Mouse (Mus musculus) liver, postnatal 0 days (tissue): ENCODE data around the gene Cd300lb. TPM values are rescaled to one million over a fixed set of nuclear protein-coding genes. Genes with fewer than 3 reads are reported as not detected.

Experiments
- ATAC-seq: fragments of 200-750 bp; cut with Nextera tagmentation; 2 replicates; pipeline ENCODE4 v1.8.0; 2017; ENCODE audit warnings: mild to moderate bottlenecking, moderate library complexity
- DNase-seq: peaks from one replicate; pipeline ENCODE4 v3.0.0-alpha.2; 2016
- H3K27ac ChIP-seq: fragments of 300-500 bp; sonication (generic); 2 replicates; pipeline ENCODE4 v1.5.1; 2014; ENCODE audit warnings: antibody characterized with exemption, moderate library complexity, mild to moderate bottlenecking, low read depth
- H3K27me3 ChIP-seq: fragments of 300-500 bp; sonication (generic); 2 replicates; pipeline ENCODE4 v1.6.1; 2014; ENCODE audit warnings: low read length, control low read depth, mixed read lengths; ENCODE audit not compliant: insufficient read depth
- H3K36me3 ChIP-seq: fragments of 300-500 bp; sonication (generic); replicated peaks from 2 replicates; pipeline ENCODE4 v1.6.1; 2014; ENCODE audit warnings: mild to moderate bottlenecking, control low read depth, low read length, moderate library complexity, mixed read lengths; ENCODE audit not compliant: insufficient read depth
- H3K4me1 ChIP-seq: fragments of 300-500 bp; sonication (generic); 2 replicates; pipeline ENCODE4 v1.6.1; 2014; ENCODE audit warnings: antibody characterized with exemption, mild to moderate bottlenecking, control low read depth; ENCODE audit not compliant: insufficient read depth
- H3K4me2 ChIP-seq: fragments of 300-500 bp; sonication (generic); 2 replicates; pipeline ENCODE4 v1.6.1; 2014; ENCODE audit warnings: low read depth, mild to moderate bottlenecking, low read length, moderate library complexity, mixed read lengths
- H3K4me3 ChIP-seq: fragments of 300-500 bp; sonication (generic); 2 replicates; pipeline ENCODE4 v1.5.1; 2014; ENCODE audit warnings: low read depth, low read length
- H3K9ac ChIP-seq: fragments of 300-500 bp; sonication (generic); replicated peaks from 2 replicates; pipeline ENCODE4 v1.6.1; 2014; ENCODE audit warnings: mild to moderate bottlenecking, moderate library complexity
- H3K9me3 ChIP-seq: fragments of 300-500 bp; sonication (generic); 2 replicates; pipeline ENCODE4 v1.6.1; 2016; ENCODE audit warnings: mild to moderate bottlenecking, control low read depth, low read length, mixed read lengths
- CTCF ChIP-seq: sonication (generic); IDR thresholded peaks from 2 replicates; pipeline ENCODE4 v1.5.1; 2016; ENCODE audit warnings: antibody characterized with exemption, low read depth
- EP300 ChIP-seq: IDR thresholded peaks from 2 replicates; pipeline ENCODE4 v1.6.1; 2016; ENCODE audit warnings: antibody characterized with exemption, low read depth, mild to moderate bottlenecking
- WGBS: fragments of 180-500 bp; shearing (Covaris S2); extraction: QIAGEN DNeasy Blood & Tissue Kit; methylation state at CpG from one replicate; pipeline ENCODE4 v1.1.7; 2014; ENCODE audit not compliant: insufficient replicate concordance; 5-methylcytosine and 5-hydroxymethylcytosine counted together
- polyA plus RNA-seq: library from polyadenylated mRNA; unstranded; fragments of >200 nt; fragmentation: Nextera tagmentation; extraction: Ambion mirVana; gene quantifications from 2 replicates; pipeline ENCODE4 v1.2.1, GENCODE M21; 2015

Cd300lb gene
- polyA plus RNA-seq, 1 experiment from 2014 or later: 2.5 TPM

GRCm38 (mm10) chr11:114933591-114933990, 595 bp downstream of the Cd300lb start:
- ATAC-seq (no peak), DNase-seq (no peak)
- no peaks in the 10 kb centered on the region for H3K27me3 ChIP-seq
- no peak overlapping the region; the same call in 1 of the 2 replicates for H3K27ac ChIP-seq
- H3K4me3 ChIP-seq: peak overlapping the region; percentile 24
- no peaks in the 10 kb centered on the region for H3K4me1 ChIP-seq
- TF ChIP-seq CTCF (no peak), EP300 (no peak)
- no peaks in the 10 kb centered on the region for H3K9me3 ChIP-seq
- peak overlapping the region; percentile 27 for H3K4me2 ChIP-seq
- WGBS: 61% methylated on average over 4 of the region's 4 CpGs
- H3K36me3 ChIP-seq: no peaks in the 10 kb centered on the region
- H3K9ac ChIP-seq: no peak overlapping the region

- WGBS: 58% methylated on average over 5 of the region's 5 CpGs
- TF ChIP-seq CTCF (no peak), EP300 (no peak)
Observed at GRCm38 (mm10) chr11:114931041-114931440, 3.1 kb downstream of the Cd300lb start.

GRCm38 (mm10) chr11:114929581-114929980, 4.6 kb downstream of the Cd300lb start:
- no peak for DNase-seq
- no peak for TF ChIP-seq EP300
- no peak for TF ChIP-seq CTCF
- H3K27me3 ChIP-seq: no peaks in the 10 kb centered on the region; the same call in 1 of the 2 replicates
- no peaks in the 10 kb centered on the region for H3K36me3 ChIP-seq
- H3K4me3 ChIP-seq: no peak overlapping the region
- H3K4me2 ChIP-seq: no peak overlapping the region
- no peaks in the 10 kb centered on the region for H3K4me1 ChIP-seq
- no peak overlapping the region for H3K9ac ChIP-seq
- no peak for ATAC-seq
- WGBS: 57% methylated on average over 2 of the region's 2 CpGs
- H3K9me3 ChIP-seq: no peaks in the 10 kb centered on the region
- H3K27ac ChIP-seq: no peak overlapping the region

More at GRCm38 (mm10) chr11:114931041-114931440, 3.1 kb downstream of the Cd300lb start:
- H3K4me1 ChIP-seq: no peaks in the 10 kb centered on the region
- peak; percentile 25; the same call in 1 of the 2 replicates for ATAC-seq
- no peaks in the 10 kb centered on the region; the same call in 1 of the 2 replicates for H3K27me3 ChIP-seq
- no peak overlapping the region for H3K4me3 ChIP-seq
- no peaks in the 10 kb centered on the region for H3K9me3 ChIP-seq
- peak overlapping the region; percentile 78 for H3K27ac ChIP-seq
- H3K9ac ChIP-seq: no peak overlapping the region
- H3K4me2 ChIP-seq: peak overlapping the region; percentile 38; the same call in 1 of the 2 replicates
- no peak for DNase-seq
- H3K36me3 ChIP-seq: no peaks in the 10 kb centered on the region

GRCm38 (mm10) chr11:114923961-114924360, 10.2 kb downstream of the Cd300lb start:
- Histone ChIP-seq H3K4me2 (no peak overlapping the region), H3K9me3 (no peaks in the 10 kb centered on the region; the same call in 1 of the 2 replicates), H3K27me3 (no peaks in the 10 kb centered on the region; the same call in 1 of the 2 replicates), H3K4me3 (no peak overlapping the region), H3K4me1 (no peaks in the 10 kb centered on the region), H3K27ac (no peak overlapping the region), H3K9ac (no peak overlapping the region), H3K36me3 (no peaks in the 10 kb centered on the region)
- ATAC-seq: no peak
- TF ChIP-seq EP300: no peak
- peak; percentile 74 for TF ChIP-seq CTCF
- peak; percentile 63 for DNase-seq
- 60% methylated on average over 4 of the region's 4 CpGs for WGBS

GRCm38 (mm10) chr11:114922439-114922838, 11.7 kb downstream of the Cd300lb start:
- ATAC-seq (no peak), DNase-seq (no peak)
- 77% methylated on average over 4 of the region's 4 CpGs for WGBS
- Histone ChIP-seq H3K4me3 (no peak overlapping the region), H3K36me3 (no peaks in the 10 kb centered on the region), H3K4me2 (no peak overlapping the region), H3K9ac (no peak overlapping the region), H3K27me3 (no peaks in the 10 kb centered on the region), H3K4me1 (no peaks in the 10 kb centered on the region), H3K9me3 (no peaks in the 10 kb centered on the region; the same call in 1 of the 2 replicates), H3K27ac (no peak overlapping the region)
- TF ChIP-seq EP300 (no peak), CTCF (no peak)

- DNase-seq (peak; percentile 47), ATAC-seq (peak; percentile 49; the same call in 1 of the 2 replicates)
- no peak overlapping the region for H3K9ac ChIP-seq
- H3K27me3 ChIP-seq: no peaks in the 10 kb centered on the region
- H3K4me3 ChIP-seq: no peak overlapping the region
- H3K9me3 ChIP-seq: no peaks in the 10 kb centered on the region; the same call in 1 of the 2 replicates
- H3K4me2 ChIP-seq: no peak overlapping the region
- H3K27ac ChIP-seq: peak overlapping the region; percentile 44; the same call in 1 of the 2 replicates
- 48% methylated on average over 6 of the region's 6 CpGs for WGBS
- no peaks in the 10 kb centered on the region; the same call in 1 of the 2 replicates for H3K4me1 ChIP-seq
- H3K36me3 ChIP-seq: no peaks in the 10 kb centered on the region
- TF ChIP-seq EP300 (no peak), CTCF (no peak)
Observed at GRCm38 (mm10) chr11:114917120-114917519, 17.1 kb downstream of the Cd300lb start.
